Mouse (Mus musculus): ENCODE results near the gene Gm21860.
"Not testable (repeated sequence)": the region's sequence is repeated elsewhere in the genome, so short reads cannot be mapped to it uniquely, and the experiment has no call there.

DNA sequence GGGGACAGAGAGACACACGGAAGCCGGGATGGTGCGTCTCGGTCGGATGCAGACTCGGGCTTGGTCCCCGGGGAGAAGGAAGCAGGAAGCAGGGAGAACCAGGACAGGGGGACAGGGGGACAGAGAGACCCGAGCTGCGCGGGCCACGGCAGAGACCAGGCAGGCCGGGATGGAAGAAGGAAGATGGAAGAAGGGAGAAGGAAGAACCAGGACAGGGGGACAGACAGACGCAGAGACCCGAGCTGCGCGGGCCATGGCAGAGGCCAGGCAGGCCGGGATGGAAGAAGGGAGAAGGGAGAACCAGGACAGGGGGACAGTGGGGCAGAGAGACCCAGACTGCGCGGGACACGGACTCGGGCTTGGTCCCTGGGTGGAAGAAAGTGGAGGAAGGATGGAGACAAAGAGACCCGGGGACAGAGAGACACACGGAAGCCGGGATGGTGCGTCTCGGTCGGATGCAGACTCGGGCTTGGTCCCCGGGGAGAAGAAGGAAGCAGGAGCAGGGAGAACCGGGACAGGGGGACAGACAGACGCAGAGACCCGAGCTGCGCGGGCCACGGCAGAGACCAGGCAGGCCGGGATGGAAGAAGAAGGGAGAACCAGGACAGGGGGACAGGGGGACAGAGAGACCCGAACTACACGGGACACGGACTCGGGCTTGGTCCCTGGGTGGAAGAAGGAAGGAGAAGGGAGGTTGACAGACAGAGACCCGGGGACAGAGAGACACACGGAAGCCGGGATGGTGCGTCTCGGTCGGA lies 11.4 kb downstream of the Gm21860 start:
- not testable (repeated sequence) for TF ChIP-seq MAX (IDR thresholded peaks at IDR 0.05; ENCODE audit: low read depth); POLR2A (IDR thresholded peaks at IDR 0.05; ENCODE audit: insufficient read length, low read depth); E2F4 (IDR thresholded peaks at IDR 0.05; ENCODE audit: insufficient read depth); REST (IDR thresholded peaks at IDR 0.05; ENCODE audit: insufficient read depth, insufficient read length); USF1 (IDR thresholded peaks at IDR 0.05; ENCODE audit: low read depth); SRF (IDR thresholded peaks at IDR 0.05; ENCODE audit: control insufficient read depth, insufficient read length, low read depth); TCF3 (IDR thresholded peaks at IDR 0.05; ENCODE audit: insufficient read length, low read depth); POLR2AphosphoS2 (IDR thresholded peaks at IDR 0.05; ENCODE audit: insufficient read length, low read depth); CEBPB (IDR thresholded peaks at IDR 0.05; ENCODE audit: insufficient read depth, poor library complexity, severe bottlenecking)

Data from myocyte (in vitro differentiated cells).